Mouse (Mus musculus) midbrain, postnatal 0 days (tissue): Measurements from ENCODE around the gene Nol4l. TPM values are rescaled to one million over a fixed set of nuclear protein-coding genes. Genes with fewer than 3 reads are reported as not detected.

ENCODE experiments used
- ATAC-seq: fragments of 200-750 bp; cut with Nextera tagmentation; 2 replicates; pipeline ENCODE4 v1.8.0; 2017; ENCODE audit warnings: moderate number of reproducible peaks, mild to moderate bottlenecking, moderate TSS enrichment, moderate library complexity; ENCODE audit not compliant: low FRiP score
- DNase-seq: peaks from one replicate; pipeline ENCODE4 v3.0.0-alpha.2; 2015; ENCODE audit warnings: low spot score
- H3K27ac ChIP-seq: fragments of 300-500 bp; sonication (generic); 2 replicates; pipeline ENCODE4 v1.5.1; 2014; ENCODE audit warnings: low read depth, mild to moderate bottlenecking, low read length, mixed read lengths
- H3K27me3 ChIP-seq: fragments of 300-500 bp; sonication (generic); 2 replicates; pipeline ENCODE4 v1.6.1; 2014; ENCODE audit warnings: low read length, control low read depth, mixed read lengths; ENCODE audit not compliant: insufficient read depth
- H3K36me3 ChIP-seq: fragments of 300-500 bp; sonication (generic); 2 replicates; pipeline ENCODE4 v1.6.1; 2014; ENCODE audit warnings: low read length, control low read depth, mixed read lengths; ENCODE audit not compliant: insufficient read depth
- H3K4me1 ChIP-seq: fragments of 300-500 bp; sonication (generic); 2 replicates; pipeline ENCODE4 v1.6.1; 2014; ENCODE audit warnings: mild to moderate bottlenecking, control low read depth, antibody characterized with exemption, low read length, mixed read lengths; ENCODE audit not compliant: insufficient read depth
- H3K4me2 ChIP-seq: fragments of 300-500 bp; sonication (generic); 2 replicates; pipeline ENCODE4 v1.6.1; 2014; ENCODE audit warnings: low read depth, mild to moderate bottlenecking, low read length, mixed read lengths; ENCODE audit not compliant: poor library complexity, severe bottlenecking
- H3K4me3 ChIP-seq: fragments of 300-500 bp; sonication (generic); 2 replicates; pipeline ENCODE4 v1.5.1; 2014; ENCODE audit warnings: low read depth, mild to moderate bottlenecking, low read length, moderate library complexity
- H3K9ac ChIP-seq: fragments of 300-500 bp; sonication (generic); replicated peaks from 2 replicates; pipeline ENCODE4 v1.6.1; 2014; ENCODE audit warnings: mild to moderate bottlenecking, low read length, moderate library complexity, mixed read lengths; ENCODE audit not compliant: poor library complexity, severe bottlenecking
- H3K9me3 ChIP-seq: fragments of 300-500 bp; sonication (generic); 2 replicates; pipeline ENCODE4 v1.6.1; 2016; ENCODE audit warnings: low read length, control low read depth
- CTCF ChIP-seq: IDR thresholded peaks from 2 replicates; pipeline ENCODE4 v1.5.1; 2016; ENCODE audit warnings: antibody characterized with exemption, mild to moderate bottlenecking
- WGBS: fragments of 180-500 bp; shearing (Covaris S2); extraction: QIAGEN DNeasy Blood & Tissue Kit; methylation state at CpG from one replicate; pipeline ENCODE4 v1.1.7; 2014; 5-methylcytosine and 5-hydroxymethylcytosine counted together
- polyA plus RNA-seq: library from polyadenylated mRNA; unstranded; fragments of >200 nt; fragmentation: Nextera tagmentation; extraction: Ambion mirVana; gene quantifications from 2 replicates; pipeline ENCODE4 v1.2.1, GENCODE M21; 2015
- total RNA-seq: library from RNA; depleted of rRNA; stranded (reverse); fragments of >200 nt; gene quantifications from 2 replicates; pipeline ENCODE4 v1.2.3, GENCODE M21; 2014

Gene Nol4l
- total and polyA plus RNA-seq, 2 experiments from 2014 or later, result 26.4 to 97.7 TPM

- no peak overlapping the region for H3K9ac ChIP-seq
- no peak; the same call in 1 of the 2 replicates for TF ChIP-seq CTCF
- H3K4me3 ChIP-seq, result no peak overlapping the region
- no peak for DNase-seq
- H3K4me1 ChIP-seq, result no peaks in the 10 kb centered on the region
- no peaks in the 10 kb centered on the region for H3K9me3 ChIP-seq
- H3K27me3 ChIP-seq, result no peaks in the 10 kb centered on the region
- 81% methylated on average over 1 of the region's 1 CpGs for WGBS
- H3K4me2 ChIP-seq, result no peak overlapping the region
- H3K36me3 ChIP-seq, result no peaks in the 10 kb centered on the region
- ATAC-seq, result no peak
- no peak overlapping the region for H3K27ac ChIP-seq
Observed at GRCm38 (mm10) chr2:153533981-153534380, 4.2 kb upstream of the Nol4l start.

GRCm38 (mm10) chr2:153530948-153531347, 1.2 kb upstream of the Nol4l start:
- Histone ChIP-seq H3K9ac (no peak overlapping the region), H3K4me2 (peak overlapping the region; percentile 95; the same call in 1 of the 2 replicates), H3K27me3 (no peaks in the 10 kb centered on the region), H3K4me3 (no peak overlapping the region), H3K36me3 (no peaks in the 10 kb centered on the region), H3K27ac (no peak overlapping the region), H3K9me3 (no peaks in the 10 kb centered on the region), H3K4me1 (no peaks in the 10 kb centered on the region)
- no peak for ATAC-seq
- no peak for DNase-seq
- TF ChIP-seq CTCF, result peak; percentile 63
- WGBS, result 58% methylated on average over 5 of the region's 5 CpGs

DNA sequence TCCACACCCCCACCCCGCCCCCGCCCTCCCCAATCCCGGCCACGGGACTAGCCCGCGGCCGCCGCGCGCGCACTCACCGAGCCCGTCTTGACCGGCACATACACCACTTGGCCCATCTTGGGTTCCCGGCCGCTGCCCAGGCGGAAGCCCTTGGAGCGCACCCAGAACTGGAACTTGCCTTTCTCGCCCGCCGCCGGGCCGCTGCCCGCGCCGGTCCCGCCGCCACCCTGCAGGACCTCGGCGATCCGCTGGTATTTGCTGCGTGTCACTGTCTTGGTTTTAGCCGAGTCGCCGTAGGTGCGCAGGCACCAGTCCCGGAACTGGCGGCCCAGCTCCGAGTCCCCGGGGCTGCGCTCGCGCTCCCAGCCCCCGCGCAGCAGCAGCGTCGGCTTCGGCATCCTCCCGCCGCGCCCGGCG, 398 bp downstream of the Nol4l start:
- no peaks in the 10 kb centered on the region for H3K36me3 ChIP-seq
- no peaks in the 10 kb centered on the region for H3K4me1 ChIP-seq
- ATAC-seq (peak; percentile 14), DNase-seq (no peak)
- TF ChIP-seq CTCF, result no peak
- no peaks in the 10 kb centered on the region for H3K9me3 ChIP-seq
- H3K27me3 ChIP-seq, result no peaks in the 10 kb centered on the region
- peak overlapping the region; percentile 95 for H3K4me2 ChIP-seq
- peak overlapping the region; percentile 98 for H3K9ac ChIP-seq
- 1% methylated on average over 44 of the region's 53 CpGs for WGBS
- H3K4me3 ChIP-seq, result peak overlapping the region; percentile 95
- H3K27ac ChIP-seq, result peak overlapping the region; percentile 79

GRCm38 (mm10) chr2:153528571-153529364, 1.0 kb downstream of the Nol4l start:
- Histone ChIP-seq H3K36me3 (no peaks in the 10 kb centered on the region), H3K4me2 (peak overlapping the region; percentile 95), H3K9me3 (no peaks in the 10 kb centered on the region), H3K4me1 (no peaks in the 10 kb centered on the region), H3K4me3 (peak overlapping the region; percentile 95), H3K27ac (peak overlapping the region; percentile 79), H3K9ac (peak overlapping the region; percentile 98), H3K27me3 (no peaks in the 10 kb centered on the region)
- 2% methylated on average over 12 of the region's 70 CpGs for WGBS
- DNase-seq, result no peak
- no peak for TF ChIP-seq CTCF
- peak; percentile 41 for ATAC-seq

DNA sequence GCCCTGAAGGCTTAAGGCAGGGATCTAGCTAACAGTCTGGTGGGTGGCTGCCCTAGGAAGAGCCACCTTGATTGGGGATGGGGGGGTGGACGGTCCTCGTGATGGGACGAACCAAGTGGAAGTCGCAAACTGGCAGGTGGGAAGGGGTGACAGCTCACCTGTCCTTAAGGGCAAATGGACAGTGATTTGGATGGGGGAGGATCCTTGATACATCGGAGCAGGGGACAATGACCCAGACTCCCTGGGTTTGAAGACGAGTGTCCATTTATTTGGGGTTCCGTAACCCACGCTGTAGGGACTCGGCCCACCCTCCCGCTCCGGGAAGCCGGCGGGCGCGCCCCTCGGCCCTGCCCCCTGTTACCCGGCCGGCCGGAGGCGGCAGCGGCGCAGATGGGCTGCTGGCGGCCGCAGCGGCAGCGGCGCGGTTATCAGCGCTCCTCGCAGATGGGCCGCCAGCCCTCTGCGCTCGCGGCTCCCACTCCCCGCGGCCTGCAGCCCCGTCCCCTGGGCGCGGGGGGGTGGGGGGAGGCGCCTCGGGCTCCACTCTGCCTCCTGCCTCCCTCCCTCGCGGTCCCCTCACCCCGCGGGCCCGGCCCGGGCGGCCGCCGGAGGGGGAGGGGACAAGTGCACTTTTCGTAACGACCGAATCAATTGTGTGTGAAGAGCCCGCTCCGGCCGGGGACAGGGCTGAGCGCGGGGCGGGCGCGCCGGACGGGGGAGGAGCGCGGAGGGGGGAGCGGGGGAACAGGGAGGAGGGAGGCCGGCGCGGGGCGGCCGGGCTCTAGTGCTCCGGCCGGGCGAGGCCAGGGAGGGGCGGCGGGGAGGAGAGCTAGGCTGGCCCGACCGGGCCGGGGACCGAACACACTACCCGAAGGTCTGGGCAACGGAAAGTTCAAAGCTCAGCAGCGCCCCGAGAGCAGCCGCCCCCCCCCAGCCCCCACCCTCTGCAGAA, 1.9 kb downstream of the Nol4l start:
- Histone ChIP-seq H3K36me3 (no peaks in the 10 kb centered on the region), H3K4me2 (peak overlapping the region; percentile 95), H3K4me3 (peak overlapping the region; percentile 95), H3K27ac (peak overlapping the region; percentile 79), H3K9me3 (no peaks in the 10 kb centered on the region), H3K9ac (peak overlapping the region; percentile 98), H3K27me3 (no peaks in the 10 kb centered on the region), H3K4me1 (peaks cover 2% of the 10 kb centered on the region; the same call in 1 of the 2 replicates)
- TF ChIP-seq CTCF, result no peak
- WGBS, result 3% methylated on average over 45 of the region's 85 CpGs
- peak; percentile 44 for ATAC-seq
- no peak for DNase-seq
